Mouse (Mus musculus) activated CD4-positive, CD25-positive, alpha-beta regulatory T cell (primary cell): ENCODE measurements around the gene Nampt. TPM values are rescaled to one million over a fixed set of nuclear protein-coding genes. Genes with fewer than 3 reads are reported as not detected.

ENCODE experiments used
- polyA plus RNA-seq, 2 experiments: library from polyadenylated mRNA; unstranded; fragments of 100-300 nt; shearing (Covaris generic); gene quantifications; one replicate each; pipeline ENCODE4 v1.2.1; 2017

The Nampt gene
- polyA plus RNA-seq = 10 to 100 TPM; 30.9 to 35.7 TPM

GRCm38 (mm10) chr12:32819416-32819815 is at the start of gene Nampt:
Nampt (plus strand) TSS chr12:32819545.

Other genes with a start within 250 kb of the Nampt start
- 100 to 1,000 TPM in 1 of 2 experiments, 10 to 100 TPM in 1; 80.9 to 103 TPM for gene Sypl, start 134.3 kb downstream of the Nampt start, polyA plus RNA-seq